Mouse (Mus musculus): ENCODE data around the gene Gm4559. TPM values are rescaled to one million over a fixed set of nuclear protein-coding genes. Genes with fewer than 3 reads are reported as not detected.
"Not testable (repeated sequence)": the region's sequence is repeated elsewhere in the genome, so short reads cannot be mapped to it uniquely, and the experiment has no call there.

Gene Gm4559
- not detected in 2 replicates for polyA plus RNA-seq (2016; fragmentation: Nextera tagmentation; extraction: Ambion mirVana)

GRCm38 (mm10) chr7:142274263-142274662 lies at the start of gene Gm4559:
Gm4559 (minus strand) TSS chr7:142274363.
- H3K36me3 ChIP-seq; H3K27me3 ChIP-seq (replicated peaks); ATAC-seq (ENCODE audit: insufficient number of reproducible peaks, low FRiP score); H3K9me3 ChIP-seq (replicated peaks); H3K9ac ChIP-seq; H3K27ac ChIP-seq (ENCODE audit: poor library complexity, severe bottlenecking); H3K4me3 ChIP-seq; H3K4me2 ChIP-seq: not testable (repeated sequence)
- H3K4me1 ChIP-seq (replicated peaks): peaks cover 20% of the 10 kb centered on the region

- Histone ChIP-seq H3K4me2 (no peak overlapping the region), H3K27me3 (replicated peaks) (no peaks in the 10 kb centered on the region), H3K9me3 (replicated peaks) (no peaks in the 10 kb centered on the region), H3K4me1 (replicated peaks) (peaks cover 49% of the 10 kb centered on the region), H3K4me3 (no peak overlapping the region), H3K9ac (no peak overlapping the region), H3K36me3 (no peaks in the 10 kb centered on the region), H3K27ac (ENCODE audit: poor library complexity, severe bottlenecking) (no peak overlapping the region)
- no peak for ATAC-seq (ENCODE audit: insufficient number of reproducible peaks, low FRiP score)
- 79% methylated on average over 12 of the region's 12 CpGs for WGBS
These were observed 49.4 kb upstream of the Gm4559 start for GRCm38 (mm10) chr7:142323396-142324117.

GRCm38 (mm10) chr7:142322641-142323040 lies 48.5 kb upstream of the Gm4559 start:
- 79% methylated on average over 6 of the region's 6 CpGs for WGBS
- ATAC-seq (ENCODE audit: insufficient number of reproducible peaks, low FRiP score): no peak

GRCm38 (mm10) chr7:142321637-142322306 lies 47.6 kb upstream of the Gm4559 start:
- H3K4me3 ChIP-seq; H3K4me2 ChIP-seq; ATAC-seq (ENCODE audit: insufficient number of reproducible peaks, low FRiP score); H3K9me3 ChIP-seq (replicated peaks); H3K27me3 ChIP-seq (replicated peaks); H3K36me3 ChIP-seq: not testable (repeated sequence)
- WGBS: 62% methylated on average over 6 of the region's 10 CpGs
- Histone ChIP-seq H3K9ac (0 out of 2 replicates have a peak overlapping the region, but pooled peaks have one; percentile 19), H3K27ac (ENCODE audit: poor library complexity, severe bottlenecking) (peak overlapping the region; percentile 73; the same call in 1 of the 2 replicates), H3K4me1 (replicated peaks) (peaks cover 48% of the 10 kb centered on the region)

More at GRCm38 (mm10) chr7:142322641-142323040, 48.5 kb upstream of the Gm4559 start:
- Histone ChIP-seq H3K9ac (no peak overlapping the region), H3K27ac (ENCODE audit: poor library complexity, severe bottlenecking) (no peak overlapping the region; the same call in 1 of the 2 replicates), H3K27me3 (replicated peaks) (no peaks in the 10 kb centered on the region), H3K4me3 (no peak overlapping the region), H3K9me3 (replicated peaks) (no peaks in the 10 kb centered on the region), H3K36me3 (no peaks in the 10 kb centered on the region), H3K4me1 (replicated peaks) (peaks cover 47% of the 10 kb centered on the region), H3K4me2 (no peak overlapping the region)

- Histone ChIP-seq H3K4me2 (no peak overlapping the region), H3K4me1 (replicated peaks) (peaks cover 42% of the 10 kb centered on the region), H3K36me3 (no peaks in the 10 kb centered on the region), H3K4me3 (no peak overlapping the region), H3K9ac (0 out of 2 replicates have a peak overlapping the region, but pooled peaks have one; percentile 19), H3K9me3 (replicated peaks) (no peaks in the 10 kb centered on the region), H3K27ac (ENCODE audit: poor library complexity, severe bottlenecking) (peak overlapping the region; percentile 73; the same call in 1 of the 2 replicates), H3K27me3 (replicated peaks) (no peaks in the 10 kb centered on the region)
- no peak for ATAC-seq (ENCODE audit: insufficient number of reproducible peaks, low FRiP score)
- WGBS: 32% methylated on average over 2 of the region's 2 CpGs
These were observed 46.7 kb upstream of the Gm4559 start for GRCm38 (mm10) chr7:142320906-142321305.

GRCm38 (mm10) chr7:142319124-142319523 lies 45.0 kb upstream of the Gm4559 start:
- Histone ChIP-seq H3K9ac (no peak overlapping the region), H3K27me3 (replicated peaks) (no peaks in the 10 kb centered on the region), H3K4me3 (no peak overlapping the region), H3K27ac (ENCODE audit: poor library complexity, severe bottlenecking) (no peak overlapping the region), H3K36me3 (no peaks in the 10 kb centered on the region), H3K9me3 (replicated peaks) (no peaks in the 10 kb centered on the region), H3K4me1 (replicated peaks) (peaks cover 46% of the 10 kb centered on the region), H3K4me2 (no peak overlapping the region)
- WGBS: 81% methylated on average over 11 of the region's 11 CpGs
- no peak for ATAC-seq (ENCODE audit: insufficient number of reproducible peaks, low FRiP score)

GRCm38 (mm10) chr7:142317216-142317615 lies 43.1 kb upstream of the Gm4559 start:
- peaks cover 46% of the 10 kb centered on the region for H3K4me1 ChIP-seq (replicated peaks)
- H3K9me3 ChIP-seq (replicated peaks): no peaks in the 10 kb centered on the region
- H3K9ac ChIP-seq: no peak overlapping the region
- peak overlapping the region; percentile 36; the same call in 1 of the 2 replicates for H3K27ac ChIP-seq (ENCODE audit: poor library complexity, severe bottlenecking)
- no peak overlapping the region for H3K4me2 ChIP-seq
- no peaks in the 10 kb centered on the region for H3K36me3 ChIP-seq
- no peak overlapping the region for H3K4me3 ChIP-seq
- 60% methylated on average over 5 of the region's 5 CpGs for WGBS
- no peak for ATAC-seq (ENCODE audit: insufficient number of reproducible peaks, low FRiP score)
- H3K27me3 ChIP-seq (replicated peaks): no peaks in the 10 kb centered on the region

- Histone ChIP-seq H3K9me3 (replicated peaks) (no peaks in the 10 kb centered on the region), H3K4me2 (no peak overlapping the region), H3K9ac (no peak overlapping the region), H3K4me1 (replicated peaks) (peaks cover 41% of the 10 kb centered on the region), H3K4me3 (no peak overlapping the region), H3K27ac (ENCODE audit: poor library complexity, severe bottlenecking) (0 out of 2 replicates have a peak overlapping the region, but pooled peaks have one; percentile 48), H3K36me3 (no peaks in the 10 kb centered on the region), H3K27me3 (replicated peaks) (no peaks in the 10 kb centered on the region)
- 0 out of 2 replicates have a peak, but pooled peaks have one; percentile 69 for ATAC-seq (ENCODE audit: insufficient number of reproducible peaks, low FRiP score)
- WGBS: 23% methylated on average over 6 of the region's 6 CpGs
These were observed 42.4 kb upstream of the Gm4559 start for GRCm38 (mm10) chr7:142316558-142316957.

- H3K9me3 ChIP-seq (replicated peaks): no peaks in the 10 kb centered on the region
- no peaks in the 10 kb centered on the region for H3K36me3 ChIP-seq
- no peak for ATAC-seq (ENCODE audit: insufficient number of reproducible peaks, low FRiP score)
- peaks cover 24% of the 10 kb centered on the region for H3K4me1 ChIP-seq (replicated peaks)
- H3K4me2 ChIP-seq: no peak overlapping the region
- peak overlapping the region; percentile 41; the same call in 1 of the 2 replicates for H3K9ac ChIP-seq
- 57% methylated on average over 5 of the region's 5 CpGs for WGBS
- no peak overlapping the region for H3K4me3 ChIP-seq
- H3K27me3 ChIP-seq (replicated peaks): no peaks in the 10 kb centered on the region
- no peak overlapping the region for H3K27ac ChIP-seq (ENCODE audit: poor library complexity, severe bottlenecking)
These were observed 40.6 kb upstream of the Gm4559 start for GRCm38 (mm10) chr7:142314600-142315285.

GRCm38 (mm10) chr7:142303929-142304328 lies 29.8 kb upstream of the Gm4559 start:
- not testable (repeated sequence) for H3K9ac ChIP-seq; H3K27ac ChIP-seq (ENCODE audit: poor library complexity, severe bottlenecking); H3K27me3 ChIP-seq (replicated peaks); H3K4me1 ChIP-seq (replicated peaks); ATAC-seq (ENCODE audit: insufficient number of reproducible peaks, low FRiP score); H3K4me2 ChIP-seq; H3K9me3 ChIP-seq (replicated peaks); H3K4me3 ChIP-seq; H3K36me3 ChIP-seq
- WGBS: 75% methylated on average over 1 of the region's 1 CpGs

- Histone ChIP-seq H3K9me3 (replicated peaks) (no peaks in the 10 kb centered on the region), H3K9ac (no peak within 1 kb of the TSS), H3K4me3 (no peak within 1 kb of the TSS), H3K4me2 (no peak within 1 kb of the TSS), H3K27me3 (replicated peaks) (no peaks in the 10 kb centered on the region), H3K27ac (ENCODE audit: poor library complexity, severe bottlenecking) (no peak within 1 kb of the TSS), H3K4me1 (replicated peaks) (peaks cover 6% of the 10 kb centered on the region), H3K36me3 (no peaks in the 10 kb centered on the region)
- WGBS: 39% methylated on average over 3 of the region's 3 CpGs
- no peak for ATAC-seq (ENCODE audit: insufficient number of reproducible peaks, low FRiP score)
These were observed 29.1 kb upstream of the Gm4559 start, which contains the start of gene Krtap5-4 for GRCm38 (mm10) chr7:142303249-142303648. Krtap5-4 (plus strand) TSS chr7:142303549.
